Mouse (Mus musculus) left cerebral cortex, adult 11 months (tissue): ENCODE measurements around the gene Ugt1a6b.

Experiments used
- DNase-seq: peaks from one replicate; pipeline ENCODE4 v3.0.0; 2022; ENCODE audit warnings: low spot score

The Ugt1a6b gene

DNA sequence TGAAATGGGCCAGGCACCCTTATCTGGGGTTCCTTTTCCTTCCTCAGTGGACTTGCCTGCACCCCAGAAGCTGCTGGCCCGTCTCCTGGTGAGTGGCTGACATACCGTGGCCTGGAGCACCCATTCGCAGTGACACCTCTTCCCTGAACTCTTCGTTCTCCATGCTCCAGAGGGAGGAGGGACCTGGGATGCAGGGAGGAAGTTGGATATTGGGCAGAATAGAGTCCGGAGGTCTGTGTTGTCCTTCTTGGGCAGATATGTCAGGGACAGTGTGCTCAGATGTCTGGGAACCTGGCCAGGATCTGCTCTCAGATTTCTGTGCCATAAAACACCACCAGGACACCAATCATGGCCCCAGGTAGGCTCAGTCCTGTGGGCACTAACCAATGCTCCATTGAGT lies 137.0 kb downstream of the Ugt1a6b start:
- DNase-seq, result no peak

DNA sequence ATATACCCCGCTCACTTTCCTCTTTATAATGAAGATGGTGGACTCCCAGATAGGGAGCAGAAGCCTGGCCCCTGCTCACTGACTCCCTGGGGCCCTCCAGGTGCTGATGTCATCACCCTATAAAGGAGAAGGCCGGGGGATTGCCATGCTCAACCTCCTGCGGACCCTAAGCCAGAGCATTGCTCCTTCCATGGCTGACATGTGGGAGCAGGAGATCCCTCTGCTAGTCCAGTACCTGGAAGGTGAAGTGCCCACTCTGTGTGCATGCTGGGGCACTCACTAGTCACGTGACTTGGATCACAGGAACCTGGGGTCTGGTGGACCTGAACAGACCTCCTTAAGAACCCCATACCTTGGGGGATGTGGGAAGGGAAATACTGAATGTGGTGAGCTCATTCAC lies 137.5 kb downstream of the Ugt1a6b start:
- DNase-seq, result no peak

DNA sequence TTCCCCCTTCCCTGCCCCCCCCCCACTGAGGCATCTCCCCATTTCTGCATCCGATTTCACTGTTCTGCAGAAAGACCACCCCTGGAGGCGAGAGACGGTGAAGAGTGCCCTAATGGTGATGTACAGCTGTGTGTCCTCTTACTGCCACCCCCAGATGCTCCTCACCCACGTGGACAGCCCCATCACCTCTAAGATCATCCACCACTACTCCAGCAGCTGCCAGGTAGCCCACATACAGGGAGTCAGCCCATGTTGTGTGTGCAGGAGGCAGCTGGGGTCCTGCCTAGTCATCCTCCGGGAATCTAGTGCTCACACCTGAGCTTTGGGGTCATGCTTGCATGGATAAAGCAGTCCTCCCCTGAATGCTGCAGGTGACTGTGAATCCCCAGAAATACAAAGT lies 140.8 kb downstream of the Ugt1a6b start:
- DNase-seq, result no peak

GRCm38 (mm10) chr1:88245881-88246280 lies 142.8 kb downstream of the Ugt1a6b start:
- no peak for DNase-seq

DNA sequence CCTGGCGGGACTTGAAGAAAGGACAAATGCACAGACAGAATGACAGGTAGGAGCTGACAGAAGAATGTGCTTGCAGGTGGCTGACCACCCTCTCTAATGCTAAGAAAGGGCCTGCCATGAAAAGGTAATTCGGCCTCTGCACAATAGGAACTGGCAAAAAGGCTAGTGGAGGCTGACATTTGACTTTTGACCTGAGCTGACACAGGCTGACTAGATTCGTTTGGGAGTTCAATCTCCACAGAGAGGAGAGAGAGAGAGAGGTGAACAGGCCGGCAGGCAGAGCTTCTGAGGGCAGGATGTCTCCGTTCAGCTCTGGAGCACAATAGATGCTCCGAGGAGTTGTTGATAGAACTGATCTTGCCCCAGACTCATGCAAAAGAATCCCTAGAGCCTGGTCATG lies 143.3 kb downstream of the Ugt1a6b start:
- DNase-seq, result no peak

DNA sequence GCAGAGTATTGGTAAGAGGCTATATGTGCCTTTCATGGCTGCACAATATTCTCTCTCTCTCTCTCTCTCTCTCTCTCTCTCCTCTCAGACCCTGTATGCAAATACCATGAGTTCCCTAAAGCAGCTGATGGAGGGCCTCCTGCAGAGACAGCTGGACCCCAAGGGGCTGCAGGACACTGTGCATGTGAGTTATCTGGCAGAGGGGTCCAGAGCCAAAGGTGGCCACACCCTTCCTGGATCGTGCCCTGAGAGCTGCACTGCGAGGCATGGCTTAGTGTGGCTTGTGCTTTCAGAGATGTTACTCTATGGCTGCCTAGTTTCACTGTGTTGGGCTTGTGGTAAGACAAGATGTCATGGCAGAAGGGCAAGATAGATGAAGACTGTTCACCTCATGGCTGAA lies 144.6 kb downstream of the Ugt1a6b start:
- no peak for DNase-seq

DNA sequence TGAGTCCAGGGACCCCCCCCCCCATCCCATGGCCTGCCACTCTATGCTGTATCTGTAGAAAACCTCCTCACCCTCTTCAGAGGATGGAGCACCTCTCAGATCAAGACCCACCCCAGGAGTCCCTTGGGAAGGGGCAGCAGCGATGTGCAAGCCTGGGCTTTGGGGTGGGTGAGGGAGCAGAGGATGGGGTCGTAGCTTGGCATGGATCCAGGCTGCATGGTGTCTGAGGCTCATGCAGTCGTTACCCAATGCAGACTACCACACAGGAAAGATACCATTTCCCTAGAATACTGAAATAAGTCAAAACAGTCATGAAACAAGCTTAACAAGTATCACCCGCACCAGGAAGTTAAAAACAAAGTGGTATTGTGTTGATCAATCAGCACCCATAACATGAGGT lies 145.6 kb downstream of the Ugt1a6b start:
- DNase-seq, result no peak

DNA sequence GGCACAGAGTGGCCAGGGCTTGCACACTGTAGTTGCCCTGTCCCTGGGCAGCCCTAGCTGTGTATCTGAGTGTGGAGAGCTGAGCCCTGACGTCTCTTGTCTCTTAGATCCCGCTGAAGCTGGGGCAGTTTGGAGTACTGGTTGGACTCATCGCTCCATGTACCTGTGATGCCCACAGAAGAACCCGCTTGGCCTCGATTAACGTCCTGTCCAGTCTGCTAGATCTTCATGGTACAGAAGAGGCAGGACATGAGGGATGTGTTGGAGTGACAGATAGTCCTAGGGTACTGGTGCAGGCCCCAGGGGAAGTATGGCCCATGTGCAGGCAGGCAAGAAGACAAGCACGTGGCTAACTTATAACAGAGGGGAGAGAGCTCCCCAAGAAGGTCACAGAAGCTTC lies 146.5 kb downstream of the Ugt1a6b start:
- DNase-seq, result no peak

DNA sequence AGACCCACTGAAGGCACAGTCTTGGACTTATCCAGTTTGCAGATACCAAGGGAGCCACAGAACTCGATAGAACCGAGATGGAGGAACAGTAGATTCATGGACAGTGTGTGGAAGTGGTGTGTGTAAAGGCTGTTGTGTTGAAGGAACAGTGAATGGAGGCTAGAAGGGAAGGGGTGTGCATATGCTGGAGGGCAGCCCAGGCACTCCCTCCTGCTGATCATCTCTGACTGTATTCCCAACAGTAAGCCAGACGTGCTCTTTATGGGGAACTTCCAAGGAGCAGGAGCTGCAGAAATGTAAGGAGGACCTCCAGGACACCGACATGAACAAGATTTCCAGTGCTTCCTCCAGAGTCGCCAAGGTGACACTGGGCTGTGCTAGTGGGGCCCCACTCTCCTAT lies 147.0 kb downstream of the Ugt1a6b start:
- no peak for DNase-seq

DNA sequence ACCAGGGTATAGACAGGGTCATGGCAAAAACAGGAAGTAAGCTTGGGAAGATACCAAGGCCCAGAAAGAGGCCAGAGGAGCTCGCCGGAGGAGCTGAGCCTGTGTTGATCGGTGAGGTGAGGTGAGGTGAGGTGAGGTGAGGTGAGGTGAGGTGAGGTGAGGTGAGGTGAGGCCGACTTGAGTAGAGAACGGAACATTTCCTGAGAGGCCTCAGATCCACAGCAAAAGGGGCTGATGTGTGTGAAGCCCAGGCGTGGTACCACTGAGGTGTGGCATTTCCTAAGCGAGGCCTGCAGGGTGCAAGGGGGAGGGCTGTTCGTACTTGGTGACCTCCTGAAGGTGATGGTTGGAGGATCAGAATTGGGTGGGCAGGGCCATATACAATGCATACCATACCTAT lies 150.1 kb downstream of the Ugt1a6b start:
- no peak for DNase-seq

GRCm38 (mm10) chr1:88253540-88253939 lies 150.5 kb downstream of the Ugt1a6b start:
- DNase-seq, result no peak

DNA sequence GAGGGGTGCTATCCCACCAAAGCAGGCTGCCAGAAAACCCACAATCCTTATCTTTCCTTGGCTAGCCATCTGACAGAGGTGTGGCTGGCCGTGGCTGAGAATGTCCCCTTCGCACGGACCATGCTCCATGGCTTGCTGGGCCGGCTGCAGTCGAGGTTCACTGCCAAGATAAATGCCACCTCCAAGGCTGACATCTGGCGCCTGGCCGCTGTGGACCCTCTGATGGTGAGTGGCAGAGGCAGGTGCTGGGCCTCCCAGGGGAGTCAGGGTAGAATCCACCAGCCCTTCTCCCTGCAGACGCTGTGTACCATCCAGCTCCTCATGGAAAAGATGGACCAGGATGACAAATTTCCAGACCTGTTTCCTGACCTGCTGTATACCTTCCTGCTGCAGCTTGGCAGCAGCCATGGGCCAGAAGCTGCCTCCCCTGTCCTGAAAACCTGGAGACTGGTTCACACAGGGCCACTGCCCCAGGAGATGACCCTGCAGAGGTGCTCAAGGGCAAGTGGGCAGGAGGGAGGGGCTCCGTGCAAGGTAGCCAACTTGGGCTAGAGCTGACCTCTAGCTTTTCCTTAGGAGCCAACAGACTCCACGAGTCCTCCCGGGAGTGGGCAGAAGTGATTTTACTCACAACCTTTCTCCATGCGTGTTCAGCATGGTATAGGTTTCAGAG lies 151.9 kb downstream of the Ugt1a6b start:
- no peak for DNase-seq

DNA sequence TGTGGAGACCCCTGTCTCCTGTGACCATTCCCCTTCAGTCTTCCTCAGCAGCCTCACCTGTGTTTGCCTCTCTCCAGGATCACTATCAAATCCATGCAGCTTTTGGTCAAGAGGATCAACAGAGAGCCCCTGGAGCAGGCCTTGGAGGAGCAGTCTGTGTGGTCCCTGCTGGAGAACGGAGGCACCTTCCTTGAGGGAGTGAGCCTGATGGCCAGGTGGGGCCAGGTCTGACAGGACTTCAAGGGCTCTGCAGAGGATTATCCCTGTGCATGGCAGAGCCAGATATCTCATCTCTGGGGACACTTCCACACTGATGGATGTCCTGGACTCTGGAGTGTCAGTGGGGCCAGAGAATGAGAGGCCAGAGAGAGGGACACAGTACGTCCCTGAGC lies 152.4 kb downstream of the Ugt1a6b start:
- DNase-seq, result no peak

- no peak for DNase-seq
These were observed 153.1 kb downstream of the Ugt1a6b start for GRCm38 (mm10) chr1:88255989-88256754.

DNA sequence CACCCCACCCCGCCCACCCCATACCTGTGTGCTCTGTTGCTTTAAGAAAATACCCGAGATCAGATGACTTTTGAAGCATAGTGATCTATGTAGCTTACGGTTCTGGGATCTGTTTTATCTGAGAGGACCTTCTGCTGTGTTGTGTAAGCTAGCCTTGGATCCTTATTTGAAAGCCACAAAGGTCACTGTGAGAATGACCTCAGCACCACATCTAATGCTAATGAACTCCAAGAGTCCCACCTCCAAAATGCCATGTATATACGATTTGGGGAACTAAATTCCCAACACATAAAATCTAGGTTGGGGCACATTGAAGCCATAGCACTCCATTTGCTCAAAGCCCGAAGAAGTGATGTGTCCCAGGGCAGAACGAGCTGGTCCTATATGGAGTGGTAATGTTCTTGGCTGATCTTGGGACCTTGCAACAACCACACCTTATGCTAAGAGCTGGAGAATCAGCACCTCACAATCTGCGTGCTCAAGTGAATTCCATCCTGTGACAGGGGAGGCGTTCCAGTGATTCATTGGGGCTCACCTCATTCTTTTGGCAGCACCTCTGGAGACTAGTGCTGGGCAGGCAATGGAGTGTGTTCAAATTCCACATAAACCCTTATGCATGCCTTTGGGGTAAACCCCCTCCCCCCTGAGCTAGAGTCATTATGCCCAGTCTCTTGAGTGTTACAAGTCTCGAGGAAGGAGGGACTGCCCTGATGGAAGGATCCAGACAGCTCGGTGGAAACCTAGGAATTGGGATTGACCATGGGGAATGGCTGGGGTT lies 154.0 kb downstream of the Ugt1a6b start:
- no peak for DNase-seq

GRCm38 (mm10) chr1:88257681-88258080 lies 154.6 kb downstream of the Ugt1a6b start:
- no peak for DNase-seq

GRCm38 (mm10) chr1:88258361-88258760 lies 155.3 kb downstream of the Ugt1a6b start:
- DNase-seq, result no peak

GRCm38 (mm10) chr1:88258881-88259642 lies 156.0 kb downstream of the Ugt1a6b start:
- DNase-seq, result no peak

DNA sequence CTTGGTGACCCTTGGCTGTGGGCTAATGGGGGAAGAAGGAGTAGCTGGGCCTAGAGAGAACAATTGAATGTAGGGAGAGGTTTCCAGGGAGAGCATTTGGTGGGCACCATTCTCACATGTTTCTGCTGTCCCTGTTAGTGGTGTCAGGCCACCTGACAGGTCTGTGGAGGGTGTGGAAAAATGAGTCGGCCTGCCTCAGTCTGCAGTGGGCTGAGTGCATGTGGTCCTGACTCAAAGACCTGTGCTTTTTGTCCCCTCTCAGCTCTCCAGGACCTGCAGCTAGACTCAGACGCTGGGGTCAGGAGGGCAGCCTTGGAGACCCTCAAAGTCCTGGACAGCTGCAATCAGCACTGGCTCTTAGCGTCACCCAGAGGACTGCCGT lies 156.6 kb downstream of the Ugt1a6b start:
- DNase-seq, result no peak

DNA sequence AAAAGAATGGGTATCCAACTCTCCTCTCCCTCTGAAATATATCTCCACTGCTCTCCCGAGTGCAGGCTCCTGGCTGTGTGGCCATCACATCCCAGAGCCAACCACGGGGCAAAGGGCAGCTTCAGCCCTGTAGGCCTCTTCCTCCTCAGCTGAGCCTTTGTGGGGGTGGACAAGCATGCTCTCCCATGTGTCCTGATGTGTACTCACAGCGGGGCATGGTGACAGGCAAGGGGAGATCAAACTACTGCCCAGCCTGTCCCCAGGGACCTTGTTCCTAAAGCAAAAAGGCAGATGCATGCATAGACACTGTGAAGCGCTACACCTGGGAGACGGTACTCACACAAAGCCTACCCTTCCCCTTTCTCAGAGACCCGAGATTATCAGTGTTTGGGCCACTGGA lies 157.1 kb downstream of the Ugt1a6b start:
- DNase-seq, result no peak

- no peak for DNase-seq
These were observed 157.7 kb downstream of the Ugt1a6b start for GRCm38 (mm10) chr1:88260604-88261377.

- no peak for DNase-seq
These were observed 158.7 kb downstream of the Ugt1a6b start for GRCm38 (mm10) chr1:88261706-88262105.
